Mouse (Mus musculus): ENCODE data around the gene Tmem129. TPM values are rescaled to one million over a fixed set of nuclear protein-coding genes. Genes with fewer than 3 reads are reported as not detected.

The Tmem129 gene
- polyA plus RNA-seq, 1 experiment from 2014 or later, result 38.3 TPM

DNA sequence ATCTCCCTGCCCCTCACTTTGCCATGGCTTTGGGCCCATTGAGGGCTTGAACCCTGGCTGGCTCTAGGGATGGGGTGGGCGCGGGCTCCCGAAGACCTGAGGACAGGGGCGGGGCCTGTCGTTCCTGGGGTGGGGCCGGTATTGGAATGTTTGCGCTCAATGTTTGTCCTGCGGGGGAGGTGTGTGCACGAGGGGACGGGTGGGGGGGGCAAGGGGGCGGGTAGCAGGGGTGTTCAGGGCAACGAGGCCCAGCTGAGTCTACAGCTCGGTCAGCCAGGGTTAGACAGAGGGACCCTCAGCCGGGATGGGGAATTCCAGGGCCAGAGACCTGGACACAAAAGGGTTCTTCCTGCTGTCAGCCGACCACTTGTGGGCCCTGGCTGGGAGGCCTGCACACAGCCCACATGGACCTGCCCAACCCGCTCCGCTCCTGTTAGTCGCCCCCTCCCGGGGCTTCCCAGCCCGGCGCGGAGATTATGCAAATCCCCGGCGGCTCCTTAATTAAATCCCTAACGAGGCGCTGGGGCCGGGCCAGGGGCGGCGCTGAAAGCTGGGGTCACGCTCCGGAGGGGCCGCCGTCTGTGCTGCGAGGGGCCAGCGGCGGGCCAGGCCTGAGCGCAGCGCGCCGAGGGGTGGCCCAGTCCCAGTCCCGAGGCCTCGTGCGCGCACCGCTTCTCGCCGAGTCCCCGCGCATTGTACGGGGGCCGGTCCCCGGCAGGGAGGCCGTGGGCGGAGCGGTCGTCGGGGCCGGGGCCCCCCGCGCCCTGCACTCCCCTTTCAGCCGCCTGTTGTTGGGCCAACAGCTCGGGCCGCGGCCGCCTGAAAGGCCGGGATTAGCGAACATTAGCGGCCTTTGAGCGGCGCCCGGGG is 36.9 kb upstream of the Tmem129 start:
- 3% methylated on average over 67 of the region's 71 CpGs for WGBS
- Histone ChIP-seq H3K4me2 (peak overlapping the region; percentile 91), H3K36me3 (ENCODE audit: insufficient read depth) (no peaks in the 10 kb centered on the region), H3K4me1 (ENCODE audit: insufficient read depth) (peaks cover 53% of the 10 kb centered on the region), H3K9ac (peak overlapping the region; percentile 69), H3K27ac (ENCODE audit: low read depth) (peak overlapping the region; percentile 96), H3K9me3 (ENCODE audit: low read depth, low read length) (no peaks in the 10 kb centered on the region), H3K4me3 (ENCODE audit: low read depth, low read length) (peak overlapping the region; percentile 40), H3K27me3 (ENCODE audit: insufficient read depth, low read length) (peaks cover 7% of the 10 kb centered on the region; the same call in 1 of the 2 replicates)
- TF ChIP-seq CTCF (IDR thresholded peaks at IDR 0.05; ENCODE audit: low read depth), result no peak
- peak; percentile 76 for DNase-seq
- peak; percentile 60 for ATAC-seq (ENCODE audit: insufficient read depth)

DNA sequence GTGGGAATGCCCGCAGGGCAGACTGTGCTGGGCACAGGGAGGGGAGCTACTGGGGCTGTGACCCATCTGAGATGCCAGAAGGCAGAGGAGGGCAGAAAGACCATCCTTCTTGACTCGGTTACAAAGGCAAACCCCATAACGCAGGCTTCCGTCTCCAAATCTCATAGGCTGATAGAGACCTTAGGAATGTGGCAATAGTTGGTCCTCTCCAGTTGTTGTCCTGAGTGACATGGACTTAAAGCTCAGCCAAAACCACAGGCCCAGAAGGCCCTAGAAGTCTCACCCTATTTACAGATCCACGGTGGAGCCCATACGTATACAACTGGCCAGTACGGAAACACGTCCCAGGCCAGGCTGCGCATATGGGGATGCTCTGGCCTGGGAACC is 36.2 kb upstream of the Tmem129 start:
- peak overlapping the region; percentile 91 for H3K4me2 ChIP-seq
- TF ChIP-seq CTCF (IDR thresholded peaks at IDR 0.05; ENCODE audit: low read depth), result no peak
- ATAC-seq (ENCODE audit: insufficient read depth) (no peak), DNase-seq (no peak)
- H3K4me3 ChIP-seq (ENCODE audit: low read depth, low read length), result no peak overlapping the region
- H3K4me1 ChIP-seq (ENCODE audit: insufficient read depth), result peaks cover 53% of the 10 kb centered on the region
- no peak overlapping the region for H3K9ac ChIP-seq
- H3K9me3 ChIP-seq (ENCODE audit: low read depth, low read length), result no peaks in the 10 kb centered on the region
- H3K27me3 ChIP-seq (ENCODE audit: insufficient read depth, low read length), result peaks cover 7% of the 10 kb centered on the region; the same call in 1 of the 2 replicates
- 58% methylated on average over 9 of the region's 9 CpGs for WGBS
- no peaks in the 10 kb centered on the region for H3K36me3 ChIP-seq (ENCODE audit: insufficient read depth)
- H3K27ac ChIP-seq (ENCODE audit: low read depth), result peak overlapping the region; percentile 96

DNA sequence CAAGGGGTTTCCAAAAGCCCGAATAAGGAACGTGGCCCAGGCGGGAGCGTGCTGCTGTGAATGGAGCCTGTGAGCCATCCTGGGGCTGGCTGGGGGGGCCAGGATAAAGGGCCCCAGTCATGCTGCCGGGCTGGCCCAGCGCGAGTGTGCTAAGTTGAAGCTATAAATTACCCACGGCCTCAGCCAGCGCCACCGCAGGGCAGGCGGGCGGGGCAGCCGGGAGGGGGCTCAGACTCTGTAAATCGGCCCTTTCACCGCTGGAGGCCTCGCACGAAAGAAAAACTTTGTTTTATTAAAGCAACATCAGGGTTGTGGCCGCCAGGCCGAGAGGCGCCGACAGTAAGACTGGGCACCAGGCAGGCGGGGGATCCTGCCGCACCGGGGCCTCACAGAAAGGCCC is 34.2 kb upstream of the Tmem129 start:
- Histone ChIP-seq H3K9ac (peak overlapping the region; percentile 10; the same call in 1 of the 2 replicates), H3K27me3 (ENCODE audit: insufficient read depth, low read length) (peaks cover 7% of the 10 kb centered on the region; the same call in 1 of the 2 replicates), H3K4me1 (ENCODE audit: insufficient read depth) (peaks cover 53% of the 10 kb centered on the region), H3K27ac (ENCODE audit: low read depth) (peak overlapping the region; percentile 91), H3K36me3 (ENCODE audit: insufficient read depth) (no peaks in the 10 kb centered on the region), H3K9me3 (ENCODE audit: low read depth, low read length) (no peaks in the 10 kb centered on the region), H3K4me3 (ENCODE audit: low read depth, low read length) (no peak overlapping the region), H3K4me2 (peak overlapping the region; percentile 27)
- 2% methylated on average over 24 of the region's 24 CpGs for WGBS
- peak; percentile 85 for DNase-seq
- peak; percentile 19; the same call in 1 of the 2 replicates for ATAC-seq (ENCODE audit: insufficient read depth)
- TF ChIP-seq CTCF (IDR thresholded peaks at IDR 0.05; ENCODE audit: low read depth), result peak; percentile 18; the same call in 1 of the 2 replicates

DNA sequence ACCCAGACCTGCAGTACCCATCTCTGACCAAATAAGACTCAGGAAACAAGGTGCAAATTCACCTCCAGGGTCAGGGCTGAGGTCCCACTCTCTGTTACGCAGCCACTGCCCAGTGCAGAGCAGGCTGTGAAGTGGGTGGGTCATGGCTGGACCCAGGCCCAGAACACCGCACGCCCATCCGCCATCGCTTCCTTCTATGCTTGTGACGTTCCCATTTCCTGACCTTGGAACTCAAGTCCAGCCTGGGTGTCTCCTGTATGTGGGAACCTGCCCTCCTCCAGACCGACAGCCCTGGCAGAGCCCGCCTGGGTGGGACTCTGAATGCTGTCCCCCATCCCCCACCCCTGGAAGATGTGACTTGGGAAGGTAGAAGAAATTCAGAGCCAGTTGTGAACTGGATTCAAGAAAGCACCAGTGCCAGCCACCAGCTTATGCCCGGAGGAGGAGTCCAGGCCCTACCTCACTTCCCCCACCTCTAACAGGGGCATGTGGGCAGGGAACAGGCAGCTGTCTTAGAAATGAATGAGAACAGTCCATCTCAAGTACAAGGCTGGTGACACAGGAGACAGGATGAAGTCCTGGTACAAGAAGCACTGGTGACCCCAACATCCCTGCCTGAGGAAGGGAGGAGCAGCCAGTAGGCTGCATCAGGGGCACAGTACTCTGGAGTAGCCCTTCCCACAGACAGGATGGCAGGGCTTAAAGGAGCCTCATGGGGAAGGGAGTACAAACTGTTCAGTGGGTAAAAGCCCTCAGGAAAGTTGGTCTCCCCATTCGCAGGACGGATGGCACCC is 31.8 kb upstream of the Tmem129 start:
- peak; percentile 22; the same call in 1 of the 2 replicates for ATAC-seq (ENCODE audit: insufficient read depth)
- Histone ChIP-seq H3K27ac (ENCODE audit: low read depth) (no peak overlapping the region), H3K9me3 (ENCODE audit: low read depth, low read length) (no peaks in the 10 kb centered on the region), H3K4me2 (no peak overlapping the region), H3K9ac (no peak overlapping the region), H3K27me3 (ENCODE audit: insufficient read depth, low read length) (0 out of 2 replicates have a peak, but pooled peaks cover 2% of the 10 kb centered on the region), H3K4me1 (ENCODE audit: insufficient read depth) (peaks cover 39% of the 10 kb centered on the region), H3K36me3 (ENCODE audit: insufficient read depth) (no peaks in the 10 kb centered on the region), H3K4me3 (ENCODE audit: low read depth, low read length) (no peak overlapping the region)
- 69% methylated on average over 11 of the region's 11 CpGs for WGBS
- DNase-seq, result no peak
- no peak for TF ChIP-seq CTCF (IDR thresholded peaks at IDR 0.05; ENCODE audit: low read depth)

DNA sequence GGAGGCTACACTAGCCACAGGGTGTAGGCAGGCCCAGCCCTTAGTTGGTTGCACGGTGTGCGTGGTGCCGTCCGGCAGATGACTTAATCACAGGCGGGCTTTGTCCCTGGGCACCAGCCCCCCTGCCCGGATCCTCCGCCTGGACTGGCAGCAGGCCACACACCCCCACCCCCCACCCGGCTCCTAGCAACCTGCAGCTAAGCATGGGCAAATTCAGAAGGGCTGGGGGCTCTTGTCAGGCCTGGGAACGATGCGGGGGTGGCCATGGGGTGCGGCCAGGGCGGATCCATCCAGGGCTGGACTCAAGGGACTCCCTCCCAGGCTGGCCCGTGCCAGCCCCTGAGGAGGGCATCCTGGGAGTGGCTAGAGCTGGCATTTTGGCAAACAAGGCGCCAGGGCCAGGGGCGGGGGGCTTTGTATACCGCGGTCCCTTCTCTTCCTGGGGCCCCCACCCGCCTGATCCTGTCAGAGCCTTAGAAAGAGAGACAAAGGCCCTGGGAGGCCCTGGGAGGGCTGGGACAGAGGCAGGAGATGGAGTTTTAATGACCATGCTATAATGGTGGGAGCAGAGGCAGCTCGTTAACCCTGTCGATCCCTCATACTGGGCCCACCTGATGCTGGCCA is 31.1 kb upstream of the Tmem129 start:
- peaks cover 33% of the 10 kb centered on the region for H3K4me1 ChIP-seq (ENCODE audit: insufficient read depth)
- WGBS, result 56% methylated on average over 20 of the region's 20 CpGs
- no peak overlapping the region for H3K4me3 ChIP-seq (ENCODE audit: low read depth, low read length)
- 0 out of 2 replicates have a peak overlapping the region, but pooled peaks have one; percentile 7 for H3K4me2 ChIP-seq
- H3K27me3 ChIP-seq (ENCODE audit: insufficient read depth, low read length), result 0 out of 2 replicates have a peak, but pooled peaks cover 2% of the 10 kb centered on the region
- H3K27ac ChIP-seq (ENCODE audit: low read depth), result no peak overlapping the region
- no peaks in the 10 kb centered on the region for H3K36me3 ChIP-seq (ENCODE audit: insufficient read depth)
- ATAC-seq (ENCODE audit: insufficient read depth) (peak; percentile 1; the same call in 1 of the 2 replicates), DNase-seq (no peak)
- TF ChIP-seq CTCF (IDR thresholded peaks at IDR 0.05; ENCODE audit: low read depth), result no peak
- no peak overlapping the region; the same call in 1 of the 2 replicates for H3K9ac ChIP-seq
- H3K9me3 ChIP-seq (ENCODE audit: low read depth, low read length), result no peaks in the 10 kb centered on the region

DNA sequence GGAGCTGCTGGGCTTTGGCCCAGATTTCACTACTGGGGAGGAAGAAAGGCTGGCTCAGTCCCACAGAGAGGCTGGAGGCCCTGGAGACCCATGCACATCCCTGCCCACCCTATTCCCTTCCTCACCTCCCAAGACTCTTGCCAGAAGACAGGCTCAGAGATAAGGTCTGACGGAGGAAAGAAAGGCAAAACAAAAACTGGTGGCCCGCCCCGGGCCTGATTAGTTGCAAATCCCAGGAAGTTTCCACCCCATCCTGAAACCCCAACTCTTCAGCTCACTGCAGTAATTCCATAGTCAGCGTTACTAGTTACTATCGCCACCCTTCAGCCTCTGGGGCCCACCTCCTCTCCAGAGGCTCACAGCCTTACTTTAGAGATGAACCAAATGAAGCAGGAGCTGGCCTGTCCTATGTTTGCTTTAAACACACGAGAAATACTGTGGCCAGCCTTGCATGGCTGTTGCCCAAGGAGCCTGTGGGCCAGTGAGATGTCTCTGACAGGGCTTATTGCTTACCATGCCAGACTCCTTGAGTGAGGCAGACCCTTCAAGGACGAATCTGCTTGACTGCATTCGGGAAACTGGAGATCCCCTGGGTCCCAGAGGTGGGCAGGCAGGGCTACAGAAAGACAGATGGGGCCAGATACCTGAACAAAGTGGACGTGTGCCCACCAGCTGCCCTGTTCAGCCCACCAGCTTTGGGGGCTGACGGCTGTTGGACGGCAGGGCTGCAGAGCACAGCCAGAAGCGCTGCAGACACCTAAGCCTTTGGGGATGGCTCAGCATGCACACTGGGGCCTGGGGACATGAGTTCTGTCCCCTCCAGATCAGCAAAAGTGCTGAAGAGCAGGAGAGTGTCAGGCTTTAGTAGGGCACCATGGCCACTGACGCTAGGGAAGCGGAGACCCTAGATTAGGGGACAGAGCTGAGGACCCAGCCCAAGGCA is 30.3 kb upstream of the Tmem129 start:
- peak overlapping the region; percentile 50; the same call in 1 of the 2 replicates for H3K27ac ChIP-seq (ENCODE audit: low read depth)
- peaks cover 30% of the 10 kb centered on the region for H3K4me1 ChIP-seq (ENCODE audit: insufficient read depth)
- no peak for TF ChIP-seq CTCF (IDR thresholded peaks at IDR 0.05; ENCODE audit: low read depth)
- H3K4me3 ChIP-seq (ENCODE audit: low read depth, low read length), result no peak overlapping the region
- no peak overlapping the region for H3K4me2 ChIP-seq
- no peaks in the 10 kb centered on the region for H3K27me3 ChIP-seq (ENCODE audit: insufficient read depth, low read length)
- no peaks in the 10 kb centered on the region for H3K36me3 ChIP-seq (ENCODE audit: insufficient read depth)
- no peak for DNase-seq
- no peak overlapping the region for H3K9ac ChIP-seq
- ATAC-seq (ENCODE audit: insufficient read depth), result no peak
- no peaks in the 10 kb centered on the region for H3K9me3 ChIP-seq (ENCODE audit: low read depth, low read length)
- WGBS, result 59% methylated on average over 14 of the region's 14 CpGs

Data from lung, embryonic 14.5 days (tissue).